Mouse (Mus musculus) gastrocnemius, adult 2 months (tissue): ENCODE results near the gene Aaed1. TPM values are rescaled to one million over a fixed set of nuclear protein-coding genes. Genes with fewer than 3 reads are reported as not detected.

Experiments
- DNase-seq: peaks from one replicate; pipeline ENCODE4 v3.0.0; 2022
- H3K27ac ChIP-seq: fragments of 200-600 bp; 2 replicates; pipeline ENCODE4 v1.8.1; 2022; ENCODE audit warnings: mild to moderate bottlenecking
- H3K4me3 ChIP-seq: fragments of 200-600 bp; 2 replicates; pipeline ENCODE4 v1.8.1; 2022; ENCODE audit warnings: mild to moderate bottlenecking, moderate library complexity
- CTCF ChIP-seq: fragments of 200-600 bp; IDR thresholded peaks from 2 replicates; pipeline ENCODE4 v1.8.1; 2022; ENCODE audit warnings: antibody characterized with exemption, mild to moderate bottlenecking, moderate library complexity
- intact Hi-C: fragments of 180-260 bp; cut with DNase I; formaldehyde crosslinking; loops from one replicate; pipeline ENCODE4 v1.15.1; 2025
- total RNA-seq, 2 experiments: library from RNA; stranded (reverse); gene quantifications; 2 replicates each; pipeline ENCODE4 v1.2.3; 2021

The Aaed1 gene
- total RNA-seq, 2 experiments from 2014 or later = 40.4 to 47.8 TPM

- no peak for DNase-seq
- H3K4me3 ChIP-seq = no peak overlapping the region
- intact Hi-C loops = no loop called here
- no peak for TF ChIP-seq CTCF
- no peak overlapping the region for H3K27ac ChIP-seq
These were observed 10.2 kb upstream of the Aaed1 start for GRCm38 (mm10) chr13:64322561-64323281.

- H3K4me3 ChIP-seq = no peak overlapping the region
- DNase-seq = no peak
- peak overlapping the region; percentile 71 for H3K27ac ChIP-seq
- intact Hi-C loops = no loop called here
- no peak for TF ChIP-seq CTCF
These were observed 7.8 kb upstream of the Aaed1 start for GRCm38 (mm10) chr13:64320334-64320733.

DNA sequence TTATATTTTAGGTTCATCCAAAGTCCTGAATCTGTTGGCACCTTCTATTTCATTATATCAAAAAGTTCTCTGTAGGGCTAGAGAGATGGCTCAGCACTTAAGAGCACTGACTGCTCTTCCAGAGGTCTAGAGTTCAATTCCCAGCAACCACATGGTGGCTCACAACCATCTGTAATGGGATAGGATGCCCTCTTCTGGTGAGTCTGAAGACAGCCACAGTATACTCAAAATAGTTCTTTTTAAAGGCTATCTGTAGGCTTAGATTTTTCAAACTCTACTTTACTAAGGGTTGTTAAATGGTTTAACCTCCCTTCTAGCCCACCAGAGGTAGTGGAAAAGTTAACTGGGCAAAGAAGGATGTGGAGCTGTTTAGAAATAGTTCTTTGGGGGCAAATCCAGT lies 7.3 kb upstream of the Aaed1 start:
- TF ChIP-seq CTCF = peak; percentile 18; the same call in 1 of the 2 replicates
- H3K4me3 ChIP-seq = no peak overlapping the region

DNA sequence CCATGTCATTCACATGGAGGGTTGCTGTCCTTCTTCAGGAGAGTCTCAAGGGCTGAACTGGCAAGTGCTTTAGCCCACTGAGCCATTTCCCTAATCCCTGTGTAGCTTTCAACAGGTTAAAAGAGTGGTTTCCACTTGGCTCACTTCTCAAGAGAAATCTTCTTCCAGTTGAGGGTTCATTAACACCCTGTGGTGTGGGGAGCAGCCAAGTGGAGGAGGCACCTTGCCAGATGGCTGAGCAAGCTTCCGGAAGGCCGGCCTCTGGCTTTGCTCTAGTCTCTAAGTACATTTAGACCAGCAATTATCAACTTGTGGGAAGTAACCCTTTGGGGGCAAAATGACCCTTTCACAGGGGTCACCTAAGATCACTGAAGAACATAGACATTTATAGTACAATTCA lies 5.8 kb upstream of the Aaed1 start:
- Histone ChIP-seq H3K27ac (0 out of 2 replicates have a peak overlapping the region, but pooled peaks have one; percentile 24), H3K4me3 (no peak overlapping the region)
- peak; percentile 52 for DNase-seq
- intact Hi-C loops = no loop called here
- no peak for TF ChIP-seq CTCF

More for the DNA sequence above, 7.3 kb upstream of the Aaed1 start:
- peak overlapping the region; percentile 71 for H3K27ac ChIP-seq
- no peak for DNase-seq
- intact Hi-C loops = no loop called here

GRCm38 (mm10) chr13:64315483-64316050 lies 3.1 kb upstream of the Aaed1 start:
- H3K27ac ChIP-seq = peak overlapping the region; percentile 48
- intact Hi-C loops = loop anchor here (1.0 kb wide), 1 partner anchor 124 kb away; no protein-coding TSS in a partner anchor
- DNase-seq = no peak
- peak; percentile 87 for TF ChIP-seq CTCF
- peak overlapping the region; percentile 33 for H3K4me3 ChIP-seq

- H3K4me3 ChIP-seq = no peak overlapping the region
- no peak for DNase-seq
- H3K27ac ChIP-seq = no peak overlapping the region
- no peak for TF ChIP-seq CTCF
- intact Hi-C loops = no loop called here
These were observed 1.5 kb upstream of the Aaed1 start for GRCm38 (mm10) chr13:64314041-64314440.

DNA sequence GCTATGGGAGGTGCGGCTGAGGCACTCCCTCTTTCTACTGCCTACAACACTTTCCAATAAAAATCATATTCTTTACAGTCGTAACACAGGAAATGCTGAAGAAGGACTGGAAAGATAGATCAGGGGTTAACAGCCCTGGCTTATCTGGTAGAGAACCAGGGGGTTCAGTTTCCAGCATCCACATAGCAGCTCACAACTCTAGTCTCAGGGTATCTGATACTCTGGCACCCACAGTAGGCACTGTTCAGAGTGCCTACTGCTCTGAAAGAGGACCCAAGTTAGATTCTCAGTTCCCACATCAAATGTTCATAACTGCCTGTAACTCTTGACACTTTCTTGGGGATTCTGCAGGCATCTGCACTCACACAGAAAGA lies 393 bp upstream of the Aaed1 start:
- no peak for TF ChIP-seq CTCF
- intact Hi-C loops = loop anchor here (2.0 kb wide), 1 partner anchor 58 kb away; the partner anchor contains the start of gene Ctsl
- H3K27ac ChIP-seq = peak overlapping the region; percentile 99
- DNase-seq = no peak
- H3K4me3 ChIP-seq = peak overlapping the region; percentile 76

GRCm38 (mm10) chr13:64311266-64311665 lies 1.2 kb downstream of the Aaed1 start:
- intact Hi-C loops = no loop called here
- peak overlapping the region; percentile 76 for H3K4me3 ChIP-seq
- peak overlapping the region; percentile 99 for H3K27ac ChIP-seq
- TF ChIP-seq CTCF = no peak
- no peak for DNase-seq

- DNase-seq = no peak
- intact Hi-C loops = no loop called here
- peak overlapping the region; percentile 99; the same call in 1 of the 2 replicates for H3K27ac ChIP-seq
- H3K4me3 ChIP-seq = peak overlapping the region; percentile 76
- TF ChIP-seq CTCF = no peak
These were observed 1.9 kb downstream of the Aaed1 start for GRCm38 (mm10) chr13:64310585-64310984.

GRCm38 (mm10) chr13:64309842-64310241 lies 2.7 kb downstream of the Aaed1 start:
- Histone ChIP-seq H3K27ac (no peak overlapping the region), H3K4me3 (no peak overlapping the region)
- DNase-seq = no peak
- TF ChIP-seq CTCF = no peak
- intact Hi-C loops = loop anchor here (5.0 kb wide), 1 partner anchor 128 kb away; no protein-coding TSS in a partner anchor

- peak; percentile 32; the same call in 1 of the 2 replicates for TF ChIP-seq CTCF
- DNase-seq = no peak
- Histone ChIP-seq H3K27ac (peak overlapping the region; percentile 38; the same call in 1 of the 2 replicates), H3K4me3 (no peak overlapping the region)
- intact Hi-C loops = loop anchor here (5.0 kb wide), 1 partner anchor 127 kb away; no protein-coding TSS in a partner anchor
These were observed 3.5 kb downstream of the Aaed1 start for GRCm38 (mm10) chr13:64309036-64309435.

DNA sequence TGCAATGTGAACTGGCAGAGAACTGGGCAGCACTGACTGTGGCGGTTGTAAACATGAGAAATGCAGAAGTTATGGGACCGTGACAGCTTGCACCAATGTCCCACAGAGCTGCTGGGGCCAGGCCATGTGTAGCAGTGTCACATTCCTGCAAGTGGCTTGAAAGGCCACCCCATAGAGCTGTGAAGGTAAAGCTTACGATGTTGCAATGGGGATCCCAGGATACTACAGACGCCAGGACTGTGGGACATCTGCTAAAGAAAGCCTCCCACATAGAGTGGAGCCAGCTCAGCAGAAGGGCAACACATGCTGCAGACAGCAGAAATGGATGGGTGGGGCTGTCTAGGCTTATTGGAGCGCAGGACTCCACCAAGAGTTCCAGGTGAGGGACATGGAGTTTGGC lies 5.0 kb downstream of the Aaed1 start:
- Histone ChIP-seq H3K4me3 (no peak overlapping the region), H3K27ac (peak overlapping the region; percentile 40; the same call in 1 of the 2 replicates)
- no peak for TF ChIP-seq CTCF
- intact Hi-C loops = loop anchor here (5.0 kb wide), 1 partner anchor 125 kb away; no protein-coding TSS in a partner anchor
- peak; percentile 50 for DNase-seq

- no peak overlapping the region for H3K27ac ChIP-seq
- DNase-seq = peak; percentile 62
These were observed 6.4 kb downstream of the Aaed1 start for GRCm38 (mm10) chr13:64306078-64306477.

More at GRCm38 (mm10) chr13:64306078-64306477, 6.4 kb downstream of the Aaed1 start:
- TF ChIP-seq CTCF = peak; percentile 97; the same call in 1 of the 2 replicates
- intact Hi-C loops = loop anchor here (1.0 to 5.0 kb wide), 2 partner anchors 57 to 124 kb away; no protein-coding TSS in a partner anchor
- H3K4me3 ChIP-seq = no peak overlapping the region
